Mouse (Mus musculus) heart, postnatal 0 days (tissue): ENCODE data around the gene Cnnm1. TPM values are rescaled to one million over a fixed set of nuclear protein-coding genes. Genes with fewer than 3 reads are reported as not detected.

ENCODE experiments used
- ATAC-seq: fragments of 200-750 bp; cut with Nextera tagmentation; 2 replicates; pipeline ENCODE4 v1.8.0; 2017; ENCODE audit warnings: low read depth, moderate number of reproducible peaks, moderate library complexity; ENCODE audit not compliant: insufficient read depth
- DNase-seq: peaks from one replicate; pipeline ENCODE4 v3.0.0-alpha.2; 2016; ENCODE audit warnings: low spot score
- H3K27ac ChIP-seq: fragments of 300-500 bp; sonication (generic); 2 replicates; pipeline ENCODE4 v1.5.1; 2014; ENCODE audit warnings: low read depth, mild to moderate bottlenecking
- H3K27me3 ChIP-seq: fragments of 300-500 bp; sonication (generic); 2 replicates; pipeline ENCODE4 v1.6.1; 2014; ENCODE audit warnings: low read length, mixed read lengths; ENCODE audit not compliant: control insufficient read depth, insufficient read depth
- H3K36me3 ChIP-seq: fragments of 300-500 bp; sonication (generic); replicated peaks from 2 replicates; pipeline ENCODE4 v1.6.1; 2014; ENCODE audit warnings: low read length, mixed read lengths; ENCODE audit not compliant: control insufficient read depth, insufficient read depth
- H3K4me1 ChIP-seq: fragments of 300-500 bp; sonication (generic); 2 replicates; pipeline ENCODE4 v1.6.1; 2014; ENCODE audit warnings: antibody characterized with exemption; ENCODE audit not compliant: control insufficient read depth, insufficient read depth
- H3K4me2 ChIP-seq: fragments of 300-500 bp; sonication (generic); 2 replicates; pipeline ENCODE4 v1.6.1; 2014; ENCODE audit warnings: low read depth, mild to moderate bottlenecking, low read length, moderate library complexity
- H3K4me3 ChIP-seq: fragments of 300-500 bp; sonication (generic); 2 replicates; pipeline ENCODE4 v1.5.1; 2014; ENCODE audit warnings: low read depth, low read length
- H3K9ac ChIP-seq: fragments of 300-500 bp; sonication (generic); replicated peaks from 2 replicates; pipeline ENCODE4 v1.6.1; 2014; ENCODE audit warnings: low read depth, low read length, mixed read lengths
- H3K9me3 ChIP-seq: fragments of 300-500 bp; sonication (generic); replicated peaks from 2 replicates; pipeline ENCODE4 v1.6.1; 2016; ENCODE audit warnings: low read length; ENCODE audit not compliant: control insufficient read depth
- CTCF ChIP-seq: IDR thresholded peaks from 2 replicates; pipeline ENCODE4 v1.5.1; 2016; ENCODE audit warnings: antibody characterized with exemption, control low read depth, low read depth
- EP300 ChIP-seq: IDR thresholded peaks from 2 replicates; pipeline ENCODE4 v1.6.1; 2016; ENCODE audit warnings: antibody characterized with exemption, low read depth
- WGBS: fragments of 180-500 bp; shearing (Covaris S2); extraction: QIAGEN DNeasy Blood & Tissue Kit; methylation state at CpG from one replicate; pipeline ENCODE4 v1.1.7; 2014; 5-methylcytosine and 5-hydroxymethylcytosine counted together
- polyA plus RNA-seq: library from polyadenylated mRNA; unstranded; fragments of >200 nt; fragmentation: Nextera tagmentation; extraction: Ambion mirVana; gene quantifications from 2 replicates; pipeline ENCODE4 v1.2.1, GENCODE M21; 2015
- total RNA-seq: library from RNA; depleted of rRNA; stranded (reverse); fragments of >200 nt; gene quantifications from 2 replicates; pipeline ENCODE4 v1.2.3, GENCODE M21; 2014; ENCODE audit warnings: low replicate concordance

Gene Cnnm1
- total and polyA plus RNA-seq, 2 experiments from 2014 or later = 0.03 TPM; not detected in 1

- no peak overlapping the region for H3K27ac ChIP-seq
- no peaks in the 10 kb centered on the region for H3K27me3 ChIP-seq
- peaks cover 12% of the 10 kb centered on the region; the same call in 1 of the 2 replicates for H3K4me1 ChIP-seq
- WGBS = 78% methylated on average over 22 of the region's 22 CpGs
- H3K36me3 ChIP-seq = peaks cover 70% of the 10 kb centered on the region
- H3K9me3 ChIP-seq = no peaks in the 10 kb centered on the region
- no peak overlapping the region for H3K4me2 ChIP-seq
- H3K9ac ChIP-seq = no peak overlapping the region
- no peak overlapping the region for H3K4me3 ChIP-seq
- DNase-seq (no peak), ATAC-seq (no peak)
- TF ChIP-seq EP300 (no peak), CTCF (no peak)
These were observed 71.7 kb downstream of the Cnnm1 start for GRCm38 (mm10) chr19:43511621-43512620.

- ATAC-seq = no peak
- H3K9ac ChIP-seq = no peak overlapping the region
- no peaks in the 10 kb centered on the region for H3K9me3 ChIP-seq
- no peak for DNase-seq
- H3K36me3 ChIP-seq = peaks cover 61% of the 10 kb centered on the region
- 89% methylated on average over 8 of the region's 8 CpGs for WGBS
- no peaks in the 10 kb centered on the region for H3K27me3 ChIP-seq
- H3K4me1 ChIP-seq = peaks cover 12% of the 10 kb centered on the region; the same call in 1 of the 2 replicates
- H3K27ac ChIP-seq = no peak overlapping the region
- TF ChIP-seq CTCF (no peak), EP300 (no peak)
- H3K4me2 ChIP-seq = no peak overlapping the region
- no peak overlapping the region for H3K4me3 ChIP-seq
These were observed 73.6 kb downstream of the Cnnm1 start for GRCm38 (mm10) chr19:43513874-43514273.

- Histone ChIP-seq H3K27ac (0 out of 2 replicates have a peak overlapping the region, but pooled peaks have one; percentile 22), H3K27me3 (no peaks in the 10 kb centered on the region), H3K4me1 (peaks cover 23% of the 10 kb centered on the region), H3K9me3 (no peaks in the 10 kb centered on the region), H3K36me3 (peaks cover 43% of the 10 kb centered on the region), H3K9ac (no peak overlapping the region), H3K4me2 (0 out of 2 replicates have a peak overlapping the region, but pooled peaks have one; percentile 8), H3K4me3 (no peak overlapping the region)
- ATAC-seq (no peak), DNase-seq (no peak)
- WGBS = 80% methylated on average over 23 of the region's 23 CpGs
- TF ChIP-seq EP300 = no peak
- no peak for TF ChIP-seq CTCF
These were observed 75.6 kb downstream of the Cnnm1 start for GRCm38 (mm10) chr19:43515668-43516396.

- H3K27ac ChIP-seq = 0 out of 2 replicates have a peak overlapping the region, but pooled peaks have one; percentile 22
- TF ChIP-seq CTCF = no peak
- TF ChIP-seq EP300 = no peak
- H3K4me2 ChIP-seq = 0 out of 2 replicates have a peak overlapping the region, but pooled peaks have one; percentile 8
- DNase-seq = no peak
- peaks cover 25% of the 10 kb centered on the region for H3K4me1 ChIP-seq
- no peak overlapping the region for H3K4me3 ChIP-seq
- H3K9me3 ChIP-seq = no peaks in the 10 kb centered on the region
- 35% methylated on average over 14 of the region's 14 CpGs for WGBS
- ATAC-seq = no peak
- H3K27me3 ChIP-seq = no peaks in the 10 kb centered on the region
- peaks cover 36% of the 10 kb centered on the region for H3K36me3 ChIP-seq
- H3K9ac ChIP-seq = 0 out of 2 replicates have a peak overlapping the region, but pooled peaks have one; percentile 3
These were observed 76.3 kb downstream of the Cnnm1 start for GRCm38 (mm10) chr19:43516397-43517035.

- Histone ChIP-seq H3K4me2 (no peak overlapping the region), H3K9ac (no peak overlapping the region), H3K27ac (no peak overlapping the region), H3K36me3 (peaks cover 31% of the 10 kb centered on the region), H3K9me3 (no peaks in the 10 kb centered on the region), H3K4me3 (no peak overlapping the region), H3K27me3 (no peaks in the 10 kb centered on the region), H3K4me1 (peaks cover 25% of the 10 kb centered on the region)
- DNase-seq (no peak), ATAC-seq (no peak)
- WGBS = 84% methylated on average over 6 of the region's 6 CpGs
- TF ChIP-seq CTCF (no peak), EP300 (no peak)
These were observed 77.1 kb downstream of the Cnnm1 start for GRCm38 (mm10) chr19:43517320-43517719.
